Mouse (Mus musculus) erythroblast, embryonic 14.5 days (primary cell): ENCODE measurements at regions not wholly inside any gene's neighbourhood (a gene's known extent, or its start where the extent isn't known, plus 50 kb on each side); places are given as distances from the start of the nearest gene placed in this dataset.

Experiments used
- GATA1 ChIP-seq: IDR thresholded peaks from 2 replicates; pipeline ENCODE4 v1.6.1; 2012; ENCODE audit warnings: low read length, inconsistent platforms, mixed read lengths
- TAL1 ChIP-seq: IDR thresholded peaks from 3 replicates; pipeline ENCODE4 v1.6.1; 2012; ENCODE audit warnings: low read length, inconsistent platforms, mixed read lengths

DNA sequence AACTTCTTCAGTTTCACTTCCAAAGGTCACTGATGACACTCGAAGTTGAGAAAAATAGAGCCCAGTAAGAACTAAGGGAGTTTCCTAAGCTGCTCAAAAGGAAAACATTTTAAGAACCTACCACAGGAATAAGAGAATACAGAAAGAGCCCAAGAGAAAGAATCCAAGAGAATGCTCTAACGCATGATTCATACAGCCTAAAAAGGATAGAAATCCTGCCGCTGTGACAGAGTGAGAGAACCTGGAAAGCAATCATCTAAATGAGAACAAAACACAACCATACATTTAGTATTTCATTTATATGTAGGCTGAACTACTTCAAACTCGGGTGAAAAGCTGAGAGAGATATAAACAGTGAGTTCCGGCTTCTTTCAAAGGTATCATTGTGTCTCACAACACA is 376.4 kb downstream of the Kctd12 start:
- TF ChIP-seq TAL1 (no peak), GATA1 (no peak)
